Mouse (Mus musculus) adrenal gland, adult 8-10 months (tissue): ENCODE measurements around the gene 1810010H24Rik. TPM values are rescaled to one million over a fixed set of nuclear protein-coding genes. Genes with fewer than 3 reads are reported as not detected.
"Not testable (repeated sequence)": the region's sequence is repeated elsewhere in the genome, so short reads cannot be mapped to it uniquely, and the experiment has no call there.

ENCODE experiments used
- DNase-seq: peaks from one replicate; pipeline ENCODE4 v3.0.0; 2022
- total RNA-seq, 4 experiments: library from RNA; stranded (reverse); gene quantifications; 2 replicates each; pipeline ENCODE4 v1.2.4; 2022

1810010H24Rik gene
- total RNA-seq, 4 experiments from 2014 or later = 2.2 to 3.7 (median 3.0) TPM

GRCm38 (mm10) chr11:107014020-107014585 is 11.4 kb upstream of the 1810010H24Rik start:
- DNase-seq = no peak

- DNase-seq = no peak
Measured at GRCm38 (mm10) chr11:107014597-107015309, 10.7 kb upstream of the 1810010H24Rik start.

- DNase-seq = not testable (repeated sequence)
Measured at GRCm38 (mm10) chr11:107015535-107016187, 9.8 kb upstream of the 1810010H24Rik start.

DNA sequence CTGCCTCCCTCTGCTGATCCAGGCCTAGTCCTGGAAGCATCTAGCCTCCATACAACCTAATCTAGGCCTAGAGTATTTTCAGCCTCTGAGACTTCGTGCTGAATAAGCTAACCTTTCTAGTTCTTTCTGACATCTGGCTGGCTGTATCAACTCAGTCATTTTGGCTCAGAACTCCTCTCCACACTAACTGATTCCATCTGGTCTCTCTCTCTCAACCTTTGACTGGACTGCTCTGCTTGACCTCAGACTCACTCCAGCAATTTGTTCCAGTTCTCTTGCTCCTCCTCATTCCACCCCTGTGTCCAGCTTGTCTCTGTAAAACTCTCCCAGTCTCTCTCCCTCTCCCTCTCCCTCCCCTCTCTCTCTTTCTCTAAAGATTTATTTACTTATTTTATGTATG is 8.6 kb upstream of the 1810010H24Rik start:
- DNase-seq = no peak

GRCm38 (mm10) chr11:107017339-107017886 is 8.1 kb upstream of the 1810010H24Rik start:
- no peak for DNase-seq

GRCm38 (mm10) chr11:107018606-107019005 is 6.9 kb upstream of the 1810010H24Rik start:
- DNase-seq = no peak

- DNase-seq = no peak
Measured at GRCm38 (mm10) chr11:107019318-107019717, 6.2 kb upstream of the 1810010H24Rik start.

GRCm38 (mm10) chr11:107019722-107020121 is 5.8 kb upstream of the 1810010H24Rik start:
- DNase-seq = not testable (repeated sequence)

DNA sequence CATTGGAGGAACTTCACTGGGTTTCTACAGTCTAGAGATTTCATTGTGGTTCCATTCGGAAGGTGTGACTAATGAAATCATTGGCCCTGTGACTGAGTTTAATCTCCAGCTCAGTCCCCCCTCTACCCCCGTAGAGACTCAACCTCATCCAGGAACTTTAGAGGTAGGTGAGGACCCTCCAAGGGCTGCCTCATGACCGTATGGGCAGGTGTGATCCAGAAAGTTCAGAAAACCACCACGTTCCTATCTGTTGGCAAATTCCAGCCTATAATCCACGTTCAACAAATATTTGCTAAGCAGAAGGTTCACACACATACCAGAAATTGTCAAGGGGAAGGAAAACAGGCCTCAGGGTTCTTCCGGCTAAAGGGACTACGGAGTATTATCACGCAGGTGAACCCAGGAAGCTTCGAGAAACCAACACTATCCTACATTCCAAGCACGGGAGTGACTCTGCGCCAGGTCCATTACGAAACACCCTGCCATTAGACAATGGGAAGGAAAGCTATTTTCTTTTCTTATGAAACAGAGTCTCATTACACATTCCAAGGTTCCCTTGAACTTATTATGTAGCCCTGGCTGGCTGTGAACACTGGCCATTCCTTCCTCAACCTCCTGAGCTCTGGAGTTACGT is 3.3 kb upstream of the 1810010H24Rik start:
- DNase-seq = no peak

GRCm38 (mm10) chr11:107024406-107024805 is 1.1 kb upstream of the 1810010H24Rik start:
- DNase-seq = no peak

GRCm38 (mm10) chr11:107026554-107027430 is 1.3 kb downstream of the 1810010H24Rik start:
- no peak for DNase-seq

- peak; percentile 80 for DNase-seq
Measured at GRCm38 (mm10) chr11:107027431-107028274, 2.2 kb downstream of the 1810010H24Rik start.

DNA sequence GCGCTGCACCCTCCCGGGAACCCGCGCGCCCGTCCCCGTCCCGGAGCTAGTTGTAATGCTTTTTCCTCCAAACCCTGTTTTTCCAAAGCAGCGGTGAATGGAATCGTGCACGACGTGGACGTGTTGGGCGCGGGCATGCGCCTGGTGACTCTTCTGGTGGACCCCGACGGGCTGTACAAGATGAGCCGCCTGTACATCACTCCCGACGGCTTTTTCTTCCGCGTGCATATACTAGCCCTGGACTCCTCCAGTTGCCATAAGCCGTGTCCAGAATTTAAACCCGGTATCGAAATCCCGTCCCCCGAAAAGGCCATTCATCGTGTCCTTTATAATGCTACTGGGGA is 2.8 kb downstream of the 1810010H24Rik start:
- no peak for DNase-seq

DNA sequence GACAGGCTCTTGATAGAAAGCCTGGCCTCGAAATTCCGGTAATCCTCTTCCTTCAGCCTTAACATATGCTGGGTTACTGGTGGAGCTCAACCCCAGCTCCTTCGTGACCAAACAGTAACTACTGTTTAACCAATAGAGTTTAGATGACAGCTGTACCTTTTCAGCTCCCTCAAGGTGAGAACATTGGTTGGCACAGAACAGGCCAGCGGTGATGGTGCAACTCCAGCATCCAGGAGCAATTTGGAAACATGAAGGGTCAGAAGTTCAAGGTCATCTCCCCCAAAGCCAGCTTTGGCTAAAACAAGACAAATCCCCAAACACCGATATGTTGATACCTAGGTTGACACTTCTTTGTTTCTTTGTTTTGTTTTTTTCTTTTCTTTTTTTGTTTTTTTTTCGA is 3.3 kb downstream of the 1810010H24Rik start:
- DNase-seq = no peak

GRCm38 (mm10) chr11:107029536-107029935 is 4.1 kb downstream of the 1810010H24Rik start:
- no peak for DNase-seq

GRCm38 (mm10) chr11:107031635-107032034 is 6.2 kb downstream of the 1810010H24Rik start:
- no peak for DNase-seq

- no peak for DNase-seq
Measured at GRCm38 (mm10) chr11:107034085-107034810, 8.8 kb downstream of the 1810010H24Rik start.

- DNase-seq = no peak
Measured at GRCm38 (mm10) chr11:107039417-107039816, 13.9 kb downstream of the 1810010H24Rik start.

GRCm38 (mm10) chr11:107041396-107041795 is 15.9 kb downstream of the 1810010H24Rik start:
- DNase-seq = no peak

GRCm38 (mm10) chr11:107043361-107043760 is 17.9 kb downstream of the 1810010H24Rik start:
- DNase-seq = no peak
